Comparison of ENCODE assay signal across 9 mouse cellular contexts in genomic region chr8:88297976-88298732, GRCm38 (mm10). TPM values are rescaled to one million over a fixed set of nuclear protein-coding genes. Genes with fewer than 3 reads are reported as not detected.
A peak's percentile ranks its signal among the peaks of the same experiment; 100 is the strongest.
DNase-seq lines count a peak whose midpoint lies in the region; ATAC-seq lines count a peak whose summit lies in the region.
"Had no signal": no experiment of that assay in that cellular context is flagged by ENCODE, and none has a peak within 500 bp of the region (broad histone marks: within the 10 kb centered on the region; RNA-seq: fewer than 3 reads in every experiment).

No protein-coding gene starts in this region.

- H3K27ac ChIP-seq in heart, embryonic 14.5 days (replicated peaks in 1 of 2; ENCODE audit: control insufficient read depth in 1 of 2, insufficient read depth in 1 of 2, low read depth in 2 of 2, low read length in 2 of 2) = no peak overlapping the region
- peak overlapping the region; percentile 91 for H3K27ac ChIP-seq in liver, embryonic 16.5 days (ENCODE audit: low read length)
- H3K27ac ChIP-seq: hindbrain, embryonic 15.5 days had no signal

- H3K9me3 ChIP-seq in heart, embryonic 14.5 days (ENCODE audit: control insufficient read depth, low read length) = no peaks in the 10 kb centered on the region
- H3K9me3 ChIP-seq in liver, embryonic 16.5 days (replicated peaks; ENCODE audit: control insufficient read depth, low read length) = no peaks in the 10 kb centered on the region
- H3K9me3 ChIP-seq: hindbrain, embryonic 15.5 days had no signal

- H3K4me1 ChIP-seq in heart, embryonic 14.5 days (ENCODE audit: control insufficient read depth in 2 of 2, insufficient read depth in 2 of 2, low read length in 2 of 2) = peaks cover 6 to 8% of the 10 kb centered on the region in 2 experiments; a peak in 2 of 4 replicates
- peaks cover 81% of the 10 kb centered on the region for H3K4me1 ChIP-seq in liver, embryonic 16.5 days (ENCODE audit: control insufficient read depth, low read depth, low read length)
- H3K4me1 ChIP-seq: hindbrain, embryonic 15.5 days had no signal

- peak; percentile 62 for DNase-seq in layer of hippocampus, adult 9-11 months
- DNase-seq in layer of hippocampus, adult 8-10 months (ENCODE audit: low spot score in 2 of 2) = no peak
- DNase-seq in c-Kit-positive CD71-positive TER-119-negative erythroid progenitor cells, embryonic 14.5 days (ENCODE audit: low read depth) = peak; percentile 77
- DNase-seq in layer of hippocampus, postnatal 36 days = no peak
- DNase-seq in adrenal gland, postnatal 10 days = no peak
- no peak for DNase-seq in right cerebral cortex, postnatal 14 days

- no peak overlapping the region for H3K9ac ChIP-seq in heart, embryonic 14.5 days (ENCODE audit: low read length)
- no peak overlapping the region; the same call in 1 of the 2 replicates for H3K9ac ChIP-seq in liver, embryonic 16.5 days (ENCODE audit: low read depth, low read length)
- H3K9ac ChIP-seq: hindbrain, embryonic 15.5 days had no signal

- H3K27me3 ChIP-seq in heart, embryonic 14.5 days (ENCODE audit: control insufficient read depth, insufficient read depth, low read length) = no peaks in the 10 kb centered on the region
- H3K27me3 ChIP-seq in liver, embryonic 16.5 days (ENCODE audit: control insufficient read depth, insufficient read depth, low read depth, low read length) = no peaks in the 10 kb centered on the region
- H3K27me3 ChIP-seq: hindbrain, embryonic 15.5 days had no signal

- 32% methylated on average over 12 of the region's 12 CpGs for WGBS in heart, embryonic 14.5 days
- WGBS in liver, embryonic 16.5 days (ENCODE audit: insufficient replicate concordance) = 15% methylated on average over 12 of the region's 12 CpGs

- H3K36me3 ChIP-seq in heart, embryonic 14.5 days (ENCODE audit: control insufficient read depth, insufficient read depth, low read length) = no peaks in the 10 kb centered on the region
- H3K36me3 ChIP-seq in liver, embryonic 16.5 days (ENCODE audit: control insufficient read depth, insufficient read depth) = no peaks in the 10 kb centered on the region; the same call in 1 of the 2 replicates
- H3K36me3 ChIP-seq: hindbrain, embryonic 15.5 days had no signal

- no peak overlapping the region for H3K4me2 ChIP-seq in heart, embryonic 14.5 days (ENCODE audit: low read length)
- H3K4me2 ChIP-seq in liver, embryonic 16.5 days (ENCODE audit: low read depth, low read length) = peak overlapping the region; percentile 47
- H3K4me2 ChIP-seq: hindbrain, embryonic 15.5 days had no signal

- 0 out of 2 replicates have a peak, but pooled peaks have one; percentile 31 for ATAC-seq in heart, embryonic 14.5 days (ENCODE audit: insufficient number of reproducible peaks, insufficient read depth, low FRiP score, low read depth)
- peak; percentile 76 for ATAC-seq in liver, embryonic 16.5 days (ENCODE audit: low read depth)

- no peak overlapping the region for H3K4me3 ChIP-seq in heart, embryonic 14.5 days (ENCODE audit: control insufficient read depth in 1 of 2, insufficient read depth in 1 of 2, low read depth in 1 of 2, low read length in 2 of 2)
- H3K4me3 ChIP-seq in liver, embryonic 16.5 days (ENCODE audit: low read depth, low read length) = peak overlapping the region; percentile 0
- H3K4me3 ChIP-seq: hindbrain, embryonic 15.5 days had no signal

RNA-seq across cellular contexts. Expression of gene Adcy7, which starts 26.0 kb away (rescaled TPM):
- total RNA-seq in layer of hippocampus, adult 8-10 months (2022) = 1 to 10 TPM; 2.7 to 7.4 (median 4.5) TPM
- 3.2 TPM in 2 replicates for polyA plus RNA-seq in heart, embryonic 14.5 days (2014; fragmentation: Nextera tagmentation; extraction: Ambion mirVana)
- 18.5 and 19.8 TPM in 2 replicates for polyA plus RNA-seq in liver, embryonic 16.5 days (2015; fragmentation: Nextera tagmentation; extraction: Ambion mirVana)
- 1 to 10 TPM; 1.9 to 3.0 TPM for total RNA-seq in layer of hippocampus, postnatal 36 days (2021)
- total RNA-seq in adrenal gland, postnatal 10 days (2021) = 10 to 100 TPM in 1 of 2 experiments, 1 to 10 TPM in 1; 8.1 to 10.1 TPM

Comparison
In these comparisons a context has a peak if more than half of its experiments do, and no peak if none do; other contexts are left out.
1. DNase-seq: peak in layer of hippocampus, adult 9-11 months (single experiment) and c-Kit-positive CD71-positive TER-119-negative erythroid progenitor cells, embryonic 14.5 days (single experiment); none in layer of hippocampus, adult 8-10 months (0 of 2), layer of hippocampus, postnatal 36 days (0 of 2), adrenal gland, postnatal 10 days (single experiment) and right cerebral cortex, postnatal 14 days (single experiment).